Mouse (Mus musculus): ENCODE measurements around the gene St6galnac3.

GRCm38 (mm10) chr3:153417001-153417400 lies 308.0 kb downstream of the St6galnac3 start:
- TF ChIP-seq CTCF (IDR thresholded peaks at IDR 0.05; ENCODE audit: insufficient read depth, low read length) (no peak), POLR2A (IDR thresholded peaks at IDR 0.05; ENCODE audit: borderline replicate concordance, extremely low read depth, low read depth, low read length) (no peak)

Measured in lung, adult 2 months (tissue).